Mouse (Mus musculus): ENCODE results near the gene Adh6b.

GRCm38 (mm10) chr3:138373920-138374319, 32.3 kb downstream of the Adh6b start:
- TF ChIP-seq POLR2A (IDR thresholded peaks at IDR 0.05; ENCODE audit: low read depth, low read length) (no peak), CTCF (IDR thresholded peaks at IDR 0.05; ENCODE audit: extremely low read depth, insufficient read length, insufficient replicate concordance, low read depth, low read length) (no peak)

Measured in small intestine, adult 2 months (tissue).